Mouse (Mus musculus) heart, embryonic 11.5 days (tissue): Measurements from ENCODE around the gene Ptpn21. TPM values are rescaled to one million over a fixed set of nuclear protein-coding genes. Genes with fewer than 3 reads are reported as not detected.

ENCODE experiments used
- polyA plus RNA-seq: library from polyadenylated mRNA; unstranded; fragments of >200 nt; fragmentation: Nextera tagmentation; extraction: Ambion mirVana; gene quantifications from 2 replicates; pipeline ENCODE4 v1.2.1, GENCODE M21; 2014

The Ptpn21 gene
- polyA plus RNA-seq, 1 experiment from 2014 or later: 13.0 TPM

Other genes with a start within 250 kb of the Ptpn21 start
- 0.25 and 0.44 TPM in 2 replicates for gene Kcnk10, start 159.1 kb downstream of the Ptpn21 start, polyA plus RNA-seq
- 11.8 and 14.6 TPM in 2 replicates for gene Spata7, start 109.2 kb downstream of the Ptpn21 start, polyA plus RNA-seq
- 110 TPM in 2 replicates for gene Zc3h14, start 9.6 kb upstream of the Ptpn21 start, polyA plus RNA-seq
- 3.9 and 4.7 TPM in 2 replicates for gene Eml5, start 164.1 kb upstream of the Ptpn21 start, polyA plus RNA-seq
- 17.4 and 17.5 TPM in 2 replicates for gene Ttc8, start 183.2 kb upstream of the Ptpn21 start, polyA plus RNA-seq